Mouse (Mus musculus) liver, postnatal 0 days (tissue): Measurements from ENCODE around the gene BC049715. TPM values are rescaled to one million over a fixed set of nuclear protein-coding genes. Genes with fewer than 3 reads are reported as not detected.

Experiments used
- ATAC-seq: fragments of 200-750 bp; cut with Nextera tagmentation; 2 replicates; pipeline ENCODE4 v1.8.0; 2017; ENCODE audit warnings: mild to moderate bottlenecking, moderate library complexity
- DNase-seq: peaks from one replicate; pipeline ENCODE4 v3.0.0-alpha.2; 2016
- H3K27ac ChIP-seq: fragments of 300-500 bp; sonication (generic); 2 replicates; pipeline ENCODE4 v1.5.1; 2014; ENCODE audit warnings: antibody characterized with exemption, moderate library complexity, mild to moderate bottlenecking, low read depth
- H3K27me3 ChIP-seq: fragments of 300-500 bp; sonication (generic); 2 replicates; pipeline ENCODE4 v1.6.1; 2014; ENCODE audit warnings: low read length, control low read depth, mixed read lengths; ENCODE audit not compliant: insufficient read depth
- H3K36me3 ChIP-seq: fragments of 300-500 bp; sonication (generic); replicated peaks from 2 replicates; pipeline ENCODE4 v1.6.1; 2014; ENCODE audit warnings: mild to moderate bottlenecking, control low read depth, low read length, moderate library complexity, mixed read lengths; ENCODE audit not compliant: insufficient read depth
- H3K4me1 ChIP-seq: fragments of 300-500 bp; sonication (generic); 2 replicates; pipeline ENCODE4 v1.6.1; 2014; ENCODE audit warnings: antibody characterized with exemption, mild to moderate bottlenecking, control low read depth; ENCODE audit not compliant: insufficient read depth
- H3K4me2 ChIP-seq: fragments of 300-500 bp; sonication (generic); 2 replicates; pipeline ENCODE4 v1.6.1; 2014; ENCODE audit warnings: low read depth, mild to moderate bottlenecking, low read length, moderate library complexity, mixed read lengths
- H3K4me3 ChIP-seq: fragments of 300-500 bp; sonication (generic); 2 replicates; pipeline ENCODE4 v1.5.1; 2014; ENCODE audit warnings: low read depth, low read length
- H3K9ac ChIP-seq: fragments of 300-500 bp; sonication (generic); replicated peaks from 2 replicates; pipeline ENCODE4 v1.6.1; 2014; ENCODE audit warnings: mild to moderate bottlenecking, moderate library complexity
- H3K9me3 ChIP-seq: fragments of 300-500 bp; sonication (generic); 2 replicates; pipeline ENCODE4 v1.6.1; 2016; ENCODE audit warnings: mild to moderate bottlenecking, control low read depth, low read length, mixed read lengths
- CTCF ChIP-seq: sonication (generic); IDR thresholded peaks from 2 replicates; pipeline ENCODE4 v1.5.1; 2016; ENCODE audit warnings: antibody characterized with exemption, low read depth
- EP300 ChIP-seq: IDR thresholded peaks from 2 replicates; pipeline ENCODE4 v1.6.1; 2016; ENCODE audit warnings: antibody characterized with exemption, low read depth, mild to moderate bottlenecking
- WGBS: fragments of 180-500 bp; shearing (Covaris S2); extraction: QIAGEN DNeasy Blood & Tissue Kit; methylation state at CpG from one replicate; pipeline ENCODE4 v1.1.7; 2014; ENCODE audit not compliant: insufficient replicate concordance; 5-methylcytosine and 5-hydroxymethylcytosine counted together
- polyA plus RNA-seq: library from polyadenylated mRNA; unstranded; fragments of >200 nt; fragmentation: Nextera tagmentation; extraction: Ambion mirVana; gene quantifications from 2 replicates; pipeline ENCODE4 v1.2.1, GENCODE M21; 2015

The BC049715 gene
- polyA plus RNA-seq, 1 experiment from 2014 or later = 0.99 TPM

DNA sequence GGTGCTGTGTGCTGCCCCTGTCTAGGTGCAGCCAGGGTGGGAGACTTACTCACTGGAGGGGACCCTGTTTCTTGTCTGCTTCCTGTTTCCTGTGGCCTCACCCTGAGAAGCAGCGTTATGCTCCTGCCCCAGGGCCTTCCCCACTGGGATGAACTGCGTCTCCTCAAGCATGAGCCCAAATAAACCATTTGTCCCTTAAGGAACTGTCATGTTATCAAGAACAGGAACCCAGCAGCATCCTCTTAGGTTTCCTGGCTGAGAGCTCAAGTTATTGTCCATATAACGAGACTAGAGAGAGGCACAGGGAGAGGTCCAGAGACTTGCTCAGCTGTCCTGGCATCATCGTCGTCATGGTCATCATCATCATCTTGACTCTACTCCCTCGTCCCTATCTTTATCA is 22.8 kb downstream of the BC049715 start:
- 60% methylated on average over 6 of the region's 6 CpGs for WGBS
- H3K36me3 ChIP-seq = peaks cover 28% of the 10 kb centered on the region
- 0 out of 2 replicates have a peak overlapping the region, but pooled peaks have one; percentile 29 for H3K27ac ChIP-seq
- H3K4me2 ChIP-seq = no peak overlapping the region
- no peak overlapping the region for H3K4me3 ChIP-seq
- TF ChIP-seq EP300 (no peak), CTCF (no peak)
- H3K9ac ChIP-seq = no peak overlapping the region
- DNase-seq (no peak), ATAC-seq (0 out of 2 replicates have a peak, but pooled peaks have one; percentile 9)
- no peaks in the 10 kb centered on the region for H3K27me3 ChIP-seq
- H3K4me1 ChIP-seq = peaks cover 22% of the 10 kb centered on the region
- no peaks in the 10 kb centered on the region for H3K9me3 ChIP-seq

DNA sequence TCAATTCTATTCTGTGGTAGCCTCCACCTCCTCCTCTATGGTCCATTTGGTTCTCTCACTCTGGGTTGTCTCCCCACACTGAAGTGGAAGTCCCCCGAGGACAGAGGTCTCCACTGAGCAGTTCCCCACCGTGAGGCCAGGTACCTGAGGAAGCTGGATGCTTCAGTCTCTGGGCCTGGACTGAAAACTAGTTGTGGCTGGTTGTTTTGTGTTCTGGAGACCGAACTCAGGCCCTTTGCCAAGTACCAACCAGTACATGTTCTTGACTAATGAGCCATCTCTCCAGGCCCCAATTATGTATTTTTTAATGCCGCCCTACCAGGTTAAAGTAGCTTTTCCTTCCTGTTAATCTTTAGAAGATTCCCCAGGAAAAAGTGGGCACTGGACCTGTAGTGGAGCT is 24.9 kb downstream of the BC049715 start:
- Histone ChIP-seq H3K4me1 (peaks cover 25% of the 10 kb centered on the region), H3K27me3 (no peaks in the 10 kb centered on the region), H3K4me3 (no peak overlapping the region), H3K4me2 (0 out of 2 replicates have a peak overlapping the region, but pooled peaks have one; percentile 39), H3K9ac (no peak overlapping the region), H3K36me3 (peaks cover 22% of the 10 kb centered on the region), H3K27ac (peak overlapping the region; percentile 31; the same call in 1 of the 2 replicates), H3K9me3 (no peaks in the 10 kb centered on the region)
- no peak for TF ChIP-seq CTCF
- no peak for TF ChIP-seq EP300
- DNase-seq (no peak), ATAC-seq (no peak)
- WGBS = 68% methylated on average over 4 of the region's 4 CpGs

DNA sequence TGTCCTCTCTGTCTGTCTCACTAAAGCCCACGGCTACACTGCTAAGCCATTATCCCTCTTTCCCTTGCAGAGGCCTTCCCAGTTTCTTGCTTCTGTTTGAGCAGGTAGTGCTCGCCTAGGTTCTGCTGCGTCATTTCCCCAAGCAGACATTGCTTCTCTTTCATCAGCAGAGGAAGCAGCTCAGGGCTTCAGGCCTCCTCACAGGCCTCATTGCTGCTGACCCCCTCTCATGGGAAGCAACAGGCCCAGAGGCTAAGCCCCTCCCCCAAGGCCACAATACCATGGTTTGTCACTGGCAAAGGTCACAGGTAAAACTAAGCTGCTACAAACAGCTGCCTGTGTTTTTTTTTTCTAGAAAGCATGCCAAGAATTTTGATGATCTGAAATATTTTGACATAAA is 25.3 kb downstream of the BC049715 start:
- Histone ChIP-seq H3K4me1 (peaks cover 29% of the 10 kb centered on the region), H3K27me3 (no peaks in the 10 kb centered on the region), H3K36me3 (peaks cover 21% of the 10 kb centered on the region), H3K9me3 (no peaks in the 10 kb centered on the region), H3K4me3 (no peak overlapping the region), H3K9ac (no peak overlapping the region), H3K4me2 (peak overlapping the region; percentile 39), H3K27ac (peak overlapping the region; percentile 31; the same call in 1 of the 2 replicates)
- no peak for ATAC-seq
- 51% methylated on average over 3 of the region's 3 CpGs for WGBS
- DNase-seq = no peak
- no peak for TF ChIP-seq CTCF
- TF ChIP-seq EP300 = no peak

DNA sequence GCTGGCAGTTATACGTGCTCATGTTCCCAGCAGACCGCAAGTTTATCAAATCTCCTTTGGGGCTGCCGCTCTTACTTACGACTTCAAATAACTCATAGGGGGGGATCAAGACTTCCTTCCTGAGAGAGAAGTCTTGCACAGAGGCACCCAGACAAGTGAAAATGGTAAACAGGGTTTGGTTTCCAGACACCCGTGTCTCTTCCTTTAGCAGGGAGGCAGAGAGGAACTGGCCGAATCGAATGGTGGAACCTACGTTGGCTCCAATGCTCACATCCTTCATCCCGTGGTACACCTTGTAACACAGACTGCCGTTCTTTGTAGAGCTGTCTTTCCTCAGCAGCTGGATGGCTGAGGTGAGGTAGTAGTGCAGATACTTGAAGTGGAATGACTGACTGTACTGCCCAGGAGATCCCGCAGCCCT is 26.9 kb downstream of the BC049715 start:
- H3K4me1 ChIP-seq = peaks cover 33% of the 10 kb centered on the region
- peak overlapping the region; percentile 63 for H3K4me3 ChIP-seq
- WGBS = 41% methylated on average over 11 of the region's 11 CpGs
- no peak for DNase-seq
- H3K9me3 ChIP-seq = no peaks in the 10 kb centered on the region
- H3K36me3 ChIP-seq = peaks cover 10% of the 10 kb centered on the region; the same call in 1 of the 2 replicates
- H3K27ac ChIP-seq = peak overlapping the region; percentile 34
- peak overlapping the region; percentile 67 for H3K4me2 ChIP-seq
- H3K27me3 ChIP-seq = no peaks in the 10 kb centered on the region
- ATAC-seq = no peak
- TF ChIP-seq CTCF = no peak
- no peak for TF ChIP-seq EP300
- H3K9ac ChIP-seq = peak overlapping the region; percentile 36

DNA sequence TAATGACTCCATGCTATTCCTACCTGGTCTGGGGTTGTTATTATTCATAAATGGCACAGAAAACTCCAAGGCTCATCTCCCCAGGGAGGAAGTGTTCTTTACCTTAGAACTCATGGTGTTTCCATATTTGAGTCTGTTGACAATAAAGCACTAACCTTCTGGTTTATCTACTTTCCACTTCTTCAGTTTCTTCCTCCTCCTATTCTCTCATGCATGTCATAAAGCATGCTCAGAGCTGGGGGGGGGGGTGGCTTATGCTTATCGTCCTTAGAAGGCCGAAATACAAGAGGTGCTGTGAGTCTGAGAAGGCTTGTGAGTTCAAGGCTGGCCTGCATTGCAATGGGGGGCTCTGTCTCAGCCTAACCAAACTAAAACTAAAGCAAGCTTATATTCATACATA is 27.8 kb downstream of the BC049715 start:
- H3K36me3 ChIP-seq = peaks cover 6% of the 10 kb centered on the region; the same call in 1 of the 2 replicates
- H3K27me3 ChIP-seq = no peaks in the 10 kb centered on the region
- peak overlapping the region; percentile 97; the same call in 1 of the 2 replicates for H3K27ac ChIP-seq
- DNase-seq (no peak), ATAC-seq (no peak)
- H3K9me3 ChIP-seq = no peaks in the 10 kb centered on the region
- 40% methylated on average over 2 of the region's 2 CpGs for WGBS
- peak overlapping the region; percentile 67 for H3K4me2 ChIP-seq
- peaks cover 29% of the 10 kb centered on the region for H3K4me1 ChIP-seq
- peak overlapping the region; percentile 63 for H3K4me3 ChIP-seq
- H3K9ac ChIP-seq = peak overlapping the region; percentile 36
- TF ChIP-seq EP300 = no peak
- TF ChIP-seq CTCF = no peak

DNA sequence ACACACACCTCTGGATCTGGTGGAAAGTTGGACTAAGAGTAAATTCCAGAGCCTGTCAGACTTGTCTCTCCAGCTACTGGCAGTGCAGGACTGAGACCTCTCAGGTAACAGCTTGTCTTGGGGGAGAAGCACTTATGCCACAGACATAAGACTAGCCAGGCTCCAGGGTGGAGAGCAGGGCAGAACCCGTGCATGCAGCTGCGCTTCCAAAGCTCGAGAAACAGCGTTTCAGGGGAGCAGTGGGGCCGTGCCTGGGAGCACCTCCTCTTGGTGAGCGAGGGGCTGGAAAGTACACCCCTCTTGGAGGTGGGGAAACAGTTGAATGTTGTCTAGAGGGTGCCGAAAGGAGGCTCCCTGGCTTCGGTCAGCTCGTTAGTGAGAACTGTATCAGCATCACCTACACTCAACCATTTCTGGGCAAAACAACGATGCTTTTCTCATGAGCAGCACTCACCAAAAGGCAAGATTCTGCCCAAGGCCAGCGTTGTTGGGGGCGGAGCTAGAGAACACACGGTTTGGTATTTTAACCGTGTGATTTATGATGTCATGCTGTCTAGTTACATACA is 28.7 kb downstream of the BC049715 start:
- WGBS = 25% methylated on average over 14 of the region's 14 CpGs
- H3K27me3 ChIP-seq = no peaks in the 10 kb centered on the region
- DNase-seq = peak; percentile 63

More for the DNA sequence above, 28.7 kb downstream of the BC049715 start:
- Histone ChIP-seq H3K4me3 (peak overlapping the region; percentile 63), H3K9ac (peak overlapping the region; percentile 78), H3K4me1 (peaks cover 23% of the 10 kb centered on the region), H3K4me2 (peak overlapping the region; percentile 67), H3K9me3 (no peaks in the 10 kb centered on the region), H3K36me3 (peaks cover 5% of the 10 kb centered on the region; the same call in 1 of the 2 replicates), H3K27ac (peak overlapping the region; percentile 97)
- ATAC-seq = peak; percentile 12; the same call in 1 of the 2 replicates
- no peak for TF ChIP-seq EP300
